Mouse (Mus musculus): ENCODE results near the gene Pou2f3. TPM values are rescaled to one million over a fixed set of nuclear protein-coding genes. Genes with fewer than 3 reads are reported as not detected.

Pou2f3 gene
- 11.2 and 12.7 TPM in 2 replicates for polyA plus RNA-seq (2015; fragmentation: Nextera tagmentation; extraction: Ambion mirVana)

DNA sequence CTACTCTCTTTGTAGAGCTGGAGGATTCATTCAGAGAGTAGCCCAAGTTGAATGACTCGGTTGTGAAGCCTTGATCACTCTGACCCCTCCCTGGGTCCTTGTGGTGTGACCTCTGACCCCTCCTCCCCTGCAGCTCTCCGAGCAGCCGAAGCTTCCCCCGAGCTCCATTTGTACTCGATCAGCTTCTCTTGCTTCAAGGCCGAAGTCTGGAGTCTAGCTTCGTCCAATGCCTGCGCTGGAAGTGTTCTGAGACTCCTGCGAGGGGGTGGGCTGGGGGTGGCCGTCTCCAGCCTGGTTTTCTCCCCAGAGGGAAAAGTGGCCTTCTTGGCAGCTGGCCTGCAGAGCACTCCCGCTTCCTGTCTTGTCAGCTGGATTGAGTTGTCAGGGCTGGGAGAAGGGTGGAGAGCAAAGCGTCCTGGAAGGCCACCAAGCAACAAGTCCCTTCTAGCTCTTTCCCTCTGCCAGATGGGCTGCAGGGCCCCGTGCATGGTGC lies at the start of gene Pou2f3:
TSS of gene Pou2f3 (minus strand) at position 180 of the 493 bp plus-strand sequence.
- peaks cover 28% of the 10 kb centered on the region for H3K4me1 ChIP-seq
- H3K27me3 ChIP-seq = peaks cover 14% of the 10 kb centered on the region
- H3K4me3 ChIP-seq (replicated peaks) = peak within 1 kb of the TSS; percentile 13; the same call in 1 of the 2 replicates
- no peaks in the 10 kb centered on the region for H3K36me3 ChIP-seq
- no peak within 1 kb of the TSS for H3K9ac ChIP-seq
- WGBS = 4% methylated on average over 13 of the region's 13 CpGs
- peak; percentile 78 for ATAC-seq (ENCODE audit: insufficient number of reproducible peaks, low FRiP score, low TSS enrichment, low read depth)
- H3K27ac ChIP-seq (replicated peaks) = peak within 1 kb of the TSS; percentile 74
- no peaks in the 10 kb centered on the region for H3K9me3 ChIP-seq (replicated peaks)
- H3K4me2 ChIP-seq (replicated peaks) = peak within 1 kb of the TSS; percentile 40

DNA sequence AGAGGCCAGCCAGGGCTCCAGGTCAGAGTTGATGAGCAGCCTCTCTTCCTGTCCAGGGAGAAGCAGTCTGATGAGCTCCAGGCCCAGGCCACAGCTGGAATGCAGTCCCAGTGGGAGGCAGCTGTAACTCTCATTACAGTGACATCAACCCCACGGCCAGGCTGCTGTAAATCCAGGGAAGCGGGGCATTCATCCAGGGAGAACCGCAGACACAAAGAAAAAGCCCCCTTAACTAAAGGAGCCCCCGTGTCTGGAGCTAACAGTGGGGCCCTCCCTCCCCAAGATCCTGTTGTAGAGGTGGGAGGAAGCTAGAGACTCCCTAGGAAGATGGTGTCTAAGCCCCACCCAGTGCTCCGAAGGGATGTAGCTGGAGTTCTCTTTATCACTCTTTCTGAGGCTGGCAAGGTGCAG lies 43.1 kb upstream of the Pou2f3 start:
- no peak overlapping the region for H3K4me3 ChIP-seq (replicated peaks)

GRCm38 (mm10) chr9:43252790-43253189 lies 42.6 kb upstream of the Pou2f3 start:
- Histone ChIP-seq H3K9ac (no peak overlapping the region), H3K9me3 (replicated peaks) (no peaks in the 10 kb centered on the region), H3K27me3 (no peaks in the 10 kb centered on the region), H3K36me3 (no peaks in the 10 kb centered on the region), H3K4me3 (replicated peaks) (no peak overlapping the region), H3K4me1 (peaks cover 39% of the 10 kb centered on the region), H3K4me2 (replicated peaks) (peak overlapping the region; percentile 28; the same call in 1 of the 2 replicates), H3K27ac (replicated peaks) (peak overlapping the region; percentile 92)
- WGBS = 32% methylated on average over 3 of the region's 3 CpGs
- peak; percentile 85 for ATAC-seq (ENCODE audit: insufficient number of reproducible peaks, low FRiP score, low TSS enrichment, low read depth)

More for the DNA sequence above, 43.1 kb upstream of the Pou2f3 start:
- H3K4me2 ChIP-seq (replicated peaks) = peak overlapping the region; percentile 28; the same call in 1 of the 2 replicates
- WGBS = 18% methylated on average over 5 of the region's 5 CpGs
- peak overlapping the region; percentile 92 for H3K27ac ChIP-seq (replicated peaks)
- no peaks in the 10 kb centered on the region for H3K36me3 ChIP-seq
- ATAC-seq (ENCODE audit: insufficient number of reproducible peaks, low FRiP score, low TSS enrichment, low read depth) = peak; percentile 71
- no peaks in the 10 kb centered on the region for H3K27me3 ChIP-seq
- no peaks in the 10 kb centered on the region for H3K9me3 ChIP-seq (replicated peaks)
- H3K4me1 ChIP-seq = peaks cover 39% of the 10 kb centered on the region
- no peak overlapping the region for H3K9ac ChIP-seq

DNA sequence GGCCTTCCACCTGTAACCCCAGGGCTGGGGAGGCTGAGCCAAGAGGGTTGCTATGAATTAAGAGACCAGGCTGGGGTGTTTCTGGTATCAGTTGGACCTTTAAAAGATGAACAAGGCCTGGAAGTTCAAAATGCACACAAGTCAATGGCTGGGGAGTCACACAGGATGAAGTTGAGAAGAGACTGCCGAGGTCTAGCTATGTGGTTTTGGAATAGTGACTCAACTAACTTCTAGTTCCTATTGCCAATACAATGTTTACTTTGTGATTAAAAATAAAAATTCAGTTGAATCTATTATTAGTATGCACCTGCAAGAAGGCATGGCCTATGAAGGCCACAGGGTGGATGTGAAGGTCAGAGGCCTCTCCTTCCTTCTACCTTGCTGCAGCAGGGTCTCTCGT lies 41.6 kb upstream of the Pou2f3 start:
- peaks cover 37% of the 10 kb centered on the region for H3K4me1 ChIP-seq
- no peak for ATAC-seq (ENCODE audit: insufficient number of reproducible peaks, low FRiP score, low TSS enrichment, low read depth)
- WGBS = 88% methylated on average over 2 of the region's 2 CpGs

GRCm38 (mm10) chr9:43246738-43247180 lies 36.6 kb upstream of the Pou2f3 start:
- Histone ChIP-seq H3K9me3 (replicated peaks) (no peaks in the 10 kb centered on the region), H3K4me1 (peaks cover 12% of the 10 kb centered on the region), H3K9ac (no peak overlapping the region), H3K36me3 (no peaks in the 10 kb centered on the region), H3K27ac (replicated peaks) (peak overlapping the region; percentile 34; the same call in 1 of the 2 replicates), H3K4me2 (replicated peaks) (0 out of 2 replicates have a peak overlapping the region, but pooled peaks have one; percentile 6), H3K27me3 (no peaks in the 10 kb centered on the region), H3K4me3 (replicated peaks) (no peak overlapping the region)
- WGBS = 16% methylated on average over 10 of the region's 10 CpGs
- no peak for ATAC-seq (ENCODE audit: insufficient number of reproducible peaks, low FRiP score, low TSS enrichment, low read depth)

More for the DNA sequence above, 41.6 kb upstream of the Pou2f3 start:
- H3K27me3 ChIP-seq = no peaks in the 10 kb centered on the region
- H3K4me3 ChIP-seq (replicated peaks) = no peak overlapping the region
- H3K27ac ChIP-seq (replicated peaks) = peak overlapping the region; percentile 92
- H3K4me2 ChIP-seq (replicated peaks) = no peak overlapping the region
- H3K9me3 ChIP-seq (replicated peaks) = no peaks in the 10 kb centered on the region
- no peaks in the 10 kb centered on the region for H3K36me3 ChIP-seq
- H3K9ac ChIP-seq = no peak overlapping the region

DNA sequence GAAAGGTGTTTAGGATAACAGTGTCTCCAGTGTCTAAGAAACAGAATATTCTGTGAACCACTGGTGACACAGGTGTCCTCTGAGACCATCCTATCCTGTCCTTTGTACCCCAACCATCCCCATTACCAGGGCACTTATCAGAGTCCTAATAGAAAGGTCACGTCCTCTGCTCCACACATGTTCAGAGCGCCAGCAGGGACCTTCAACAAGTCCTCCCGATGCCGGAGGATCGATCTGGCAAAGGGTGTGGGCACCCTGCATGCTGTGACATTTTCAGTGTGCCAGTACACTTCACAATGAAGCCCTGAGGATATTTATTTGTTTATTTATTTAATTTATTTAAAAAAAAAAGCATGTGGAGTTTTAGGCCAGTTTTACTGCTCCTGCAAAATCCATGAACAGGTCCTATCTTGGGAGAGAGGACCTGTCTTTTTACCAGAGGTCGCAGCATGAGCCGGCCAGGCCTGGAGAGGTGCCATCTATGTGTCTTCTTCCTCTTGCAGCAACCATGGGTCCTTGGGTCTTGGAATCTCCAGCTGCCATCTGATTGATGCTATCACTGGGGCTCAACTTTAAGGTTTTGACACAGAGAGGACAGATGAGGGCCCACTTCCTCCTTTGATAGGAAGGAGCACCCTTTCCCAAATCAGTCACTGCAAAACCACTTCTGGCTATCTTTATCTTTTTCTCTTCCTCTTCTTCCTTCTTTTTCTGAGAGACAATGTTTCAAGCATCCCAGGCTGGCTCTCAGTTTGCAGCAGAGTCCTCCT lies 35.8 kb upstream of the Pou2f3 start:
- Histone ChIP-seq H3K4me2 (replicated peaks) (no peak overlapping the region), H3K9ac (no peak overlapping the region), H3K4me1 (peaks cover 12% of the 10 kb centered on the region), H3K27ac (replicated peaks) (no peak overlapping the region), H3K9me3 (replicated peaks) (no peaks in the 10 kb centered on the region), H3K36me3 (no peaks in the 10 kb centered on the region), H3K4me3 (replicated peaks) (no peak overlapping the region), H3K27me3 (no peaks in the 10 kb centered on the region)
- no peak for ATAC-seq (ENCODE audit: insufficient number of reproducible peaks, low FRiP score, low TSS enrichment, low read depth)
- WGBS = 89% methylated on average over 7 of the region's 7 CpGs

- no peak overlapping the region for H3K4me2 ChIP-seq (replicated peaks)
- no peaks in the 10 kb centered on the region for H3K27me3 ChIP-seq
- no peak overlapping the region for H3K9ac ChIP-seq
- no peaks in the 10 kb centered on the region for H3K9me3 ChIP-seq (replicated peaks)
- no peak for ATAC-seq (ENCODE audit: insufficient number of reproducible peaks, low FRiP score, low TSS enrichment, low read depth)
- 57% methylated on average over 5 of the region's 5 CpGs for WGBS
- peaks cover 33% of the 10 kb centered on the region for H3K4me1 ChIP-seq
- H3K27ac ChIP-seq (replicated peaks) = no peak overlapping the region
- H3K4me3 ChIP-seq (replicated peaks) = no peak overlapping the region
- H3K36me3 ChIP-seq = no peaks in the 10 kb centered on the region
Observed at GRCm38 (mm10) chr9:43242432-43242831, 32.3 kb upstream of the Pou2f3 start.

- no peaks in the 10 kb centered on the region for H3K27me3 ChIP-seq
- H3K4me2 ChIP-seq (replicated peaks) = no peak overlapping the region
- H3K9ac ChIP-seq = no peak overlapping the region
- no peak for ATAC-seq (ENCODE audit: insufficient number of reproducible peaks, low FRiP score, low TSS enrichment, low read depth)
- H3K4me3 ChIP-seq (replicated peaks) = no peak overlapping the region
- H3K36me3 ChIP-seq = no peaks in the 10 kb centered on the region
- H3K9me3 ChIP-seq (replicated peaks) = no peaks in the 10 kb centered on the region
- WGBS = 85% methylated on average over 8 of the region's 8 CpGs
- no peak overlapping the region for H3K27ac ChIP-seq (replicated peaks)
- H3K4me1 ChIP-seq = peaks cover 37% of the 10 kb centered on the region
Observed at GRCm38 (mm10) chr9:43241970-43242369, 31.8 kb upstream of the Pou2f3 start.

DNA sequence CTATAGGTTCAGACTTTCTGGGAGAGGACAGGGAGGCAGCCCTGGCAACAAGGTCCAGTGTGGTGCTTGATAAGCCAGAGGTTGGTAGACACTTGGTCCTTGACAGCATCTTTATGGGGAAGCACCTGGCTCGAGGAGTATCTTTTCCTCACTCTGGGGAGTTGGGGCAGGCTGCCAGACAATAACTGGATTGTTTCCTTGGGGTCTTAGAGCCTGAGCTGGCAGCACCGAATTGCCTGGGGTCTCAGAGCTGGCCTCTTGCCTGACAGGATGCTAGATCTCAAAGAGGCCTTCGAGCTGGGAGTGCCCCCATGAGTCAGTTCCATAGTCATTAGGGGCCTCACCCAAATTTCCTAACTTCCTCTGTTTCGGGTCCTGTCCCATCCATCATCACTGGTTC lies 31.1 kb upstream of the Pou2f3 start:
- H3K9ac ChIP-seq = no peak overlapping the region
- H3K36me3 ChIP-seq = 0 out of 2 replicates have a peak, but pooled peaks cover 2% of the 10 kb centered on the region
- H3K4me1 ChIP-seq = peaks cover 39% of the 10 kb centered on the region
- no peak overlapping the region for H3K4me2 ChIP-seq (replicated peaks)
- H3K4me3 ChIP-seq (replicated peaks) = no peak overlapping the region
- ATAC-seq (ENCODE audit: insufficient number of reproducible peaks, low FRiP score, low TSS enrichment, low read depth) = no peak
- H3K27ac ChIP-seq (replicated peaks) = no peak overlapping the region
- no peaks in the 10 kb centered on the region for H3K9me3 ChIP-seq (replicated peaks)
- no peaks in the 10 kb centered on the region for H3K27me3 ChIP-seq
- 26% methylated on average over 4 of the region's 4 CpGs for whole genome bisulfite sequencing

GRCm38 (mm10) chr9:43240594-43240900 lies 30.4 kb upstream of the Pou2f3 start:
- Histone ChIP-seq H3K9me3 (replicated peaks) (no peaks in the 10 kb centered on the region), H3K36me3 (0 out of 2 replicates have a peak, but pooled peaks cover 3% of the 10 kb centered on the region), H3K4me1 (peaks cover 43% of the 10 kb centered on the region), H3K4me2 (replicated peaks) (peak overlapping the region; percentile 67), H3K27ac (replicated peaks) (peak overlapping the region; percentile 94), H3K4me3 (replicated peaks) (peak overlapping the region; percentile 91), H3K27me3 (no peaks in the 10 kb centered on the region), H3K9ac (peak overlapping the region; percentile 81; the same call in 1 of the 2 replicates)
- whole genome bisulfite sequencing = 26% methylated on average over 2 of the region's 2 CpGs
- ATAC-seq (ENCODE audit: insufficient number of reproducible peaks, low FRiP score, low TSS enrichment, low read depth) = no peak

DNA sequence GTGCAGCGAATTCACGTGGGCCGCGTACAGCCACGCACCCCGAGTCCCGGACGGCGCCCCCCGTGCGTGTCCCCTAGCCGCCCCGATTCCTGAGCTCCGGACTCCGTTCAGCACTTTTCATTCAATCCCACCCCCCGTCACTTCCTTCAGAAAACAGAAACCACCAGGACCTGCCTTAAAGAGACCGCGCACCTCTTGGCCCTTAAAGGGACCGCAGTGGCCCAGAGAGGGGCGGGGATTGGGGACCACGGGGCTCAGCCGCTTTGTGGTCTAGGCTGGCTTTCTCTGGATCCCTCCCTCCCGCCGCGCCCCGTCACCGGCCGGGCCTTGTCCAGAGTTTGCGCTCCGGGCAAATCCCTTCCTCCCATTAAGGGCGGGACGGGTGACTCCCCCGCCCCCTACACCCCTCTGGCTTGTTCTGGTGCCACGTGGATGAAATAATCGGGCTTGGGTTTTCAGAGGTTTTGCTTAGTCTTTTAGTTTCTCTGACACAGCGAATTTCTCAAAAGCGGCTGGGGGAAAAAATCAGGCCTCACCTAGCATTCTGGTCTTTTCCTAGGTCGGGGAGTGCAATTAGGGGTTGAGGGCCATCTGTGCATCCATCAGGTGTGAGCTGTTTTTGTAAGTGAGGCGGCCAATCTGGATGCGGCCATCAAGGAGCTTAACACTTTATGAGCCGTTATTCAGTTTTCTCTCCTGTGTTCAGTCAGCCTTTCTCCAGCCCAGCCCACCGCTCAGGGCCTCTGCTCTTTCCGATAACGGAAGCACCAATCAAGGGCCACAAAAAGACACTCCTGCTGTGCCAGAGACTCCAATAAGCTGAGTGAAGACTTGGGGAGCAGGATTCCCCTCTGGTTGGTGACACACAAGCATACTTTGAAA lies 29.8 kb upstream of the Pou2f3 start, which contains the start of gene Oaf:
TSS of gene Oaf (minus strand) at position 200 of the 882 bp plus-strand sequence.
- WGBS = 1% methylated on average over 44 of the region's 44 CpGs
- peak; percentile 92 for ATAC-seq (ENCODE audit: insufficient number of reproducible peaks, low FRiP score, low TSS enrichment, low read depth)
- 0 out of 2 replicates have a peak, but pooled peaks cover 3% of the 10 kb centered on the region for H3K36me3 ChIP-seq
- H3K27me3 ChIP-seq = no peaks in the 10 kb centered on the region
- H3K4me2 ChIP-seq (replicated peaks) = peak within 1 kb of the TSS; percentile 67
- no peaks in the 10 kb centered on the region for H3K9me3 ChIP-seq (replicated peaks)
- peaks cover 49% of the 10 kb centered on the region for H3K4me1 ChIP-seq
- H3K9ac ChIP-seq = peak within 1 kb of the TSS; percentile 81
- H3K4me3 ChIP-seq (replicated peaks) = peak within 1 kb of the TSS; percentile 91
- H3K27ac ChIP-seq (replicated peaks) = peak within 1 kb of the TSS; percentile 94
